Mouse (Mus musculus): ENCODE data around the gene Agtr1a.

The Agtr1a gene

DNA sequence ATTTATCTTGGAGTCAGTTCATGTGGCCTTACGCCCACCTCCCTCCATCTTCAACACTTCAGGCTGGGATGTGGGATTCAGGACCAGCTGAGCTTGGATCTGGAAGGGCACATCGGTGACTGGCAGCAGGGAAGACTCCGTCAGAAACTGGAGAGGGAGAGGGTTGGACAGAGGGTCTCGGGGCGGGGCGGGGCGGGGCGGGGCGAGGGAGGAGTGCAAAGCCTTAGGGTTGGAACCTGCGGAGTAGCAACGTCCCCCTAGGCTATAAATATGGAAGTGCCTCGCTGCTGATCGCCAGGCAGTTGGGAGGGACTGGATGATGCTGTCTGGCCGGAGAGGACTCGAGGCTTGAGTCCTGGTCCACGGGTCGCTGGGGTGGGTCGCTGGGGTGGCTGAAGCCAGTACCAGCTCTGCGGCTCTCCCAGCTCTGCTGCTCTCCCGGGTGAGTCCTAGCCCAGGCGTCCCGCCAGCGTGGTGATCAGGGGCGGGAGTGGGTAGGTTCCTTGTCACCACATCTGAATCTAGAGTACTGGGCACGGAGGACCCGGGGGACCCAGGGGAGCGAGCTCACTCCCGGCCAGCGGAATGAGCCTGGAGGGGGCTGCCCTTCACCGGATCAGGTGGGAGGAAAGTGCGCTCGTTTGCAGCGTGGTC, at the start of gene Agtr1a:
Gene Agtr1a, plus strand, starts transcription at position 294 of the 654 bp plus-strand sequence.
- peak; percentile 75 for ATAC-seq (ENCODE audit: low TSS enrichment)

GRCm38 (mm10) chr13:30310221-30310620, 26.0 kb upstream of the Agtr1a start:
- no peak for ATAC-seq (ENCODE audit: low TSS enrichment)

DNA sequence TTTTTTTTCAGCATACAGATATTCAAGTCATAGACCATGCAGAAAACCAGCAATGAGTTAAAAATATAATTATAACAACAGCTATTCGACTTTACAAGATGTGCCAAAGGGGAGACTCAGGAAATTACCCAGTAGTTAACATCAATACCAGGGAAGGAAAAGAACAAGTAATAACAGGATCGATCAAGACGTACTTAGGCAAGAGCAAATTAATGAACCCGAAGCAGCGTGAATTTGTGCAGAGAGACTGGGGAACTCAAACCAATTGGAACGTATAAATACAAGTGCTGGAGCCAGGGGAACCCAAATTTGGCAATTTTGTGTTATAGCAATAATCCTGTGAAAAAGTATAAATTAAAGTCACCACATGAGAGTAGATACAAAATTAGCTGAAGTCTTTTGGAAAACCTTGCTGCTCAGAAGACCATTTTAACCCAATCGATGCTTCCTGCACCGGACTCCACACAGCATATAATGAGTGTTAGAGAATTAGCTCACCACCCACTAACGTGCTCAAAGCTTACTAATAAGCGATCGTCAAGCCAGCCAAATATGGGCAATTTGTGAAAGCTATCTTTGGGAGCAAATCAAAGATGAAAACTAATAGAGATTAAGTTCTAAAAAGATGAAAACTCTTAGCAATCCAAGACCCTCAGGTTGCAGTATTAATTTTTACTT, 11.4 kb upstream of the Agtr1a start:
- no peak for ATAC-seq (ENCODE audit: low TSS enrichment)

GRCm38 (mm10) chr13:30331061-30331460, 5.2 kb upstream of the Agtr1a start:
- no peak for ATAC-seq (ENCODE audit: low TSS enrichment)

- peak; percentile 86 for ATAC-seq (ENCODE audit: low TSS enrichment)
These were observed 4.4 kb upstream of the Agtr1a start for GRCm38 (mm10) chr13:30331851-30332250.

DNA sequence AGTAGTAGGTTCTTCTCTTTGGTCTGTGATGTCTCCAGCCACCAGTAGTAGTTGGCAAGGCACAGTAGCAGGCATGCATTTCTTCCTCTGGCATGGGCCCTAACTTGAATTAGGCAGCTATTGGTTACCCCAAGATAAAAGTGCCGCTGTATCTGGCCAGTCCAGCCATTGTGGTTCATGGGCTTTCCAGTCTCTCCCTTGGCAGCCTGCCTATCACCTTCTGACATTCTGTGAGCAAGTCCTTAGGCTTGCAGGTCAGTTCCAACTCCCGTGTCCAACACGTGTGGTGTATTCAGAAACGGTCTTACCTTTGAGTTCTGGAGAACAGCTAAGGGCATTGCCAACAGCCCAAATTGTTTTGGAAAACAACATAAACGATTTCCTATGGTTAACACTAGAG, 3.7 kb upstream of the Agtr1a start:
- ATAC-seq (ENCODE audit: low TSS enrichment) = no peak

DNA sequence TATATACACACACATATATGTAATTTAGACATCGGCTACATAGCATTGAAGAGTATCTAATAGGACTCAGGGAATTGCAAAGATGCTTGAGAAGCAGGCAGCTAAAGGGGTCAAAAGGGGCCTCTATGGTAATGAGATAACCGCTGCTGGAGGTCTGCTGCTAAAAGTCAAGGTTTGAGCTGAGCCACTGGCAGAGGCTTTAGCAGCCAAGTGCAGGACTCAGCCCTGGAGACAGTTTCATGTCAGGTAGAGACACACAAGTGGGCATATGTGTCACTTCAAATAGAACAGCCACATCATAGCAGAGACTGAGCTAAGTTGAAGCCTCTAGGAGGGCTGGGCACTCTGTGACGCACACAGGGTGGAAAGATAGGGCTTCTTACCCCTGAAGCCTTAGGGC, 1.6 kb upstream of the Agtr1a start:
- no peak for ATAC-seq (ENCODE audit: low TSS enrichment)

- no peak for ATAC-seq (ENCODE audit: low TSS enrichment)
These were observed 672 bp downstream of the Agtr1a start for GRCm38 (mm10) chr13:30336913-30337312.

DNA sequence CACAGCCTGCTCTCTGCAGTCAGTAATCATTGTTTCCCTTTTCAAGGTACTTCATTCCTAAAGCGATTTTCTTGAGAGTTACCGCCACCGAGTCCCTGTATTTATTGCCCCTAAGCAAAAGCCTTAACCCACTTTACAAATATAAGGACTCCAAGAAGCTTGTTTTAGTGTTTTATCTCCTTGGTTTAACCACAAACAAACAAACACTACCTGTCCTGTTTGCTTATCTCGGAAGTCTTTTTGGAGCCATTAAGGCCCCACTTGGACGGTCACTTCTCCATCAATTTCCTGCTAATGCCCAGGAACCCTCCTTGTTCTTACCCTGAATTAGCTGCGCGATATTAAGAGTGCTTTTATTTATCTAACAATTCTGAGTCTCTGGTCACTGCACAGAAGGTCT, 1.4 kb downstream of the Agtr1a start:
- no peak for ATAC-seq (ENCODE audit: low TSS enrichment)

DNA sequence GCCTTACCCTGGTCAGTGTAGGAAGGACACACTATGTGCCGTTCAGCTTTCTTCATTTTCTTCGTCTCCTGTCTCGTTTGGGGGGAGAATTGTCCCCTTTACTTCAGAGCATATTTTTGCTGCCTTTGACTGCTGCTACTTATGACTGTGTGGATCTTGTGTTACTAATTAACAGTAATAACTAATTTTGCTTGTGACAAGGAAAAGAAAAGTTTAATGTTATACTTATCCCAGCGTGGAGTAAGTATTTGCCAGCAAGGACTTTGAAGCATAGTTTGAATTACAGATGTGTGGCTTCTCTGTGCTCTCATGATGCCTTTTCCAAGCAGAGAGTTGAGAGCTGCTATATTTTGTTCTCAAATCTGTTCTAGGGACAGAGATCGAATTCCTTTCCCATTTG, 2.3 kb downstream of the Agtr1a start:
- no peak for ATAC-seq (ENCODE audit: low TSS enrichment)

GRCm38 (mm10) chr13:30339927-30340326, 3.7 kb downstream of the Agtr1a start:
- no peak for ATAC-seq (ENCODE audit: low TSS enrichment)

- peak; percentile 77 for ATAC-seq (ENCODE audit: low TSS enrichment)
These were observed 6.0 kb downstream of the Agtr1a start for GRCm38 (mm10) chr13:30341987-30342898.

DNA sequence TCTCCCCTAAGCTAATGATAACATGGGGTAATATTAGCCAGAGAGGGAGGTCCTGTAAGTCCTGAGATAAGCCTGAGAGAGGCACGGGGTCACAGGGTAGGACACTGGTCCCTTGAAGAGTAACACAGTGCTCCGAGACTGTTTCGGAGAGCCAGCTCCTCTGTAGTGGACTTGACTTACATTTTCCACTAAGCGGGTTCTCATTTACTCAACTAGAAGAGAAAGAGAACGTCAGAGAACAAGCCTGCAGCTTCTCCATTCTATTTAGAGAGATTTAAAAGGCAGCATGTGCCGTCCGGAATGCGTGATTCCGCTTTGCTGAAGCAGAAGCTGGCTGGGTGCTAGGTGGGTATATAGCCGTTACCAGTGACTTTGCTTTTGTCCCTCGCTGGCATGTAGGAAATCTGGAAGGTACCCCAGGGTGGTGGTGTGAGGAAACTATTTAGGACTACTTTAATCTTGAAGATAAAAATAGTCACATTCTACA, 9.2 kb downstream of the Agtr1a start:
- peak; percentile 39; the same call in 1 of the 2 replicates for ATAC-seq (ENCODE audit: low TSS enrichment)

GRCm38 (mm10) chr13:30346881-30347280, 10.6 kb downstream of the Agtr1a start:
- no peak for ATAC-seq (ENCODE audit: low TSS enrichment)

- ATAC-seq (ENCODE audit: low TSS enrichment) = no peak
These were observed 12.1 kb downstream of the Agtr1a start for GRCm38 (mm10) chr13:30348306-30348705.

DNA sequence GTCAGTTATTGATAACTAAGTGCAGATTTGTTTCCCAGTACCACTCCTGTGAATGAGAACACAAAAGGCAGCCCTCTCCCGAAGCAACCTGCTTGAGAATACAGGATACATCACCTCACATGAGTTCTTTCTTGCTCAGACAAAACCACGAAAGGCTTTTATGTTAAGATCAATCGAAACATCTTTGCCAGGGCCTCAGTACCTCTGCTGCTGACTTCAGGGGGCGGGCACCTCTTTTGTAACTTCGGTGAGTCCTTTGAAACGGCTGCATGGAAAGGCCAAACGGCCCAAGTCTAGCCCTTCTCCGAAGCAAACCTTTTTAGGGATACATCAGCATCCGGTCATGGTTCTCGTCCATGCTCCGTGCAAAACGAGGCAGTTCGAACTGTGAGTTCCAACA, 15.7 kb downstream of the Agtr1a start:
- ATAC-seq (ENCODE audit: low TSS enrichment) = no peak

DNA sequence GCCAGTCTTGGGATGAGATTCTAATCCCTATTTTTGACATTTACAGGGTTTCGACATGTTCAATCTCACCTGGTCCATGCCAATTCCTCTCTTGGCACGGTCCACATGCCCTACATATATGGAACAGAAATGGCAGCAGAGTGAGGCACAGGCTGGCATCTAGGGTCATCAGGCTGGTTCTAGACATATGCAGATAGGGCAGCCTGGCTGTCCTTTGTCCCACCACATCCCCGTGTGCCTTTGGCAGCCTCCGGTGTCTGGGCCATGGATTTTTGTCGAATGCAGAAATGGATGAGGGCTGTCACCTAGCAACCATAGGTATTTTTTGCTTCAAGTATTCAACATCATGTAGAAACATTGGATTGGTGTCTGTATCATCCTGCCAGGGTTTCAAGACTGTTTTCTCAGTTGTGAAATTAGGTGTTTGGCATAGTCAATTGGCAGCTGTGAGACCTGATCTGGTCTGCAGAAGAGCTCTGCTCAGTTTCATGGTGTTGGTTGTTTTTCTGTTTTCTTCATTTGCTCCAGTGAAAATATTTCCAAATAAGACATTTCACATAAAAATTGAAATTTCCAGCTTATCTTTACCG, 18.8 kb downstream of the Agtr1a start:
- ATAC-seq (ENCODE audit: low TSS enrichment) = peak; percentile 50; the same call in 1 of the 2 replicates

DNA sequence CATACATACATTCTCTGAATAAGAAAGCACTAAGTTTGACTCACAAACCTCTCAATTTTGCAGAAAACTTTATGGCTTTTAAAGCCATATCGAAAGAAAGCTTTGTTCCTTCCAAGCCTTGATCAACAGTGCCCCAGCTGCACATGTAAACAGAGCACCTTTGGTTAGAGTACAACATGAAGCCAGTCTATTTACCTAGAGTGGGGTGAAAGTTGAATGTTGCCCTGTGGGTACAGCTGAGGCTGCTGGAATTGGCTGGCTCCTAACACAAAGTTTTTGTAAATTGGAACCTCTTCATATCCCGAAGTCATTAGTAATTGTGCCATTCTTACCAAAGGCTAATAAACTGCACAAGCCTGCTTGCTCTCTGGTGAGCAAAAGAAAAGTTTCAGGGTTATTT, 19.7 kb downstream of the Agtr1a start:
- ATAC-seq (ENCODE audit: low TSS enrichment) = no peak

GRCm38 (mm10) chr13:30358456-30359168, 22.4 kb downstream of the Agtr1a start:
- ATAC-seq (ENCODE audit: low TSS enrichment) = no peak

GRCm38 (mm10) chr13:30359886-30360285, 23.6 kb downstream of the Agtr1a start:
- no peak for ATAC-seq (ENCODE audit: low TSS enrichment)

GRCm38 (mm10) chr13:30361002-30361401, 24.8 kb downstream of the Agtr1a start:
- ATAC-seq (ENCODE audit: low TSS enrichment) = no peak
